Mouse (Mus musculus) myocyte (in vitro differentiated cells): Measurements from ENCODE around the gene Gm3404. TPM values are rescaled to one million over a fixed set of nuclear protein-coding genes. Genes with fewer than 3 reads are reported as not detected.
"Not testable (repeated sequence)": the region's sequence is repeated elsewhere in the genome, so short reads cannot be mapped to it uniquely, and the experiment has no call there.

Experiments used
- H3K27me3 ChIP-seq: one replicate; pipeline ENCODE4 v1.6.1; 2011; ENCODE audit not compliant: control insufficient read depth, insufficient read depth, insufficient read length
- H3K36me3 ChIP-seq: one replicate; pipeline ENCODE4 v1.6.1; 2011; ENCODE audit not compliant: control insufficient read depth, insufficient read depth
- H3K4me2 ChIP-seq: one replicate; pipeline ENCODE4 v1.6.1; 2011; ENCODE audit warnings: low read depth, control low read depth
- H3K4me3 ChIP-seq: one replicate; pipeline ENCODE4 v1.5.1; 2011; ENCODE audit warnings: mild to moderate bottlenecking, control low read depth, moderate library complexity
- H3K79me2 ChIP-seq: one replicate; pipeline ENCODE4 v1.6.1; 2011; ENCODE audit not compliant: control insufficient read depth, insufficient read depth
- H3ac ChIP-seq: one replicate; pipeline ENCODE4 v1.6.1; 2011; ENCODE audit not compliant: control insufficient read depth, insufficient read length
- CEBPB ChIP-seq: IDR thresholded peaks from 2 replicates; pipeline ENCODE4 v1.6.1; 2011; ENCODE audit warnings: mild to moderate bottlenecking, moderate library complexity; ENCODE audit not compliant: poor library complexity, insufficient read depth, severe bottlenecking
- E2F4 ChIP-seq: IDR thresholded peaks from one replicate; pipeline ENCODE4 v1.6.1; 2011; ENCODE audit warnings: mild to moderate bottlenecking, control low read depth, moderate library complexity; ENCODE audit not compliant: insufficient read depth
- MAX ChIP-seq: IDR thresholded peaks from one replicate; pipeline ENCODE4 v1.6.1; 2011; ENCODE audit warnings: low read depth, mild to moderate bottlenecking, control low read depth
- MYOD1 ChIP-seq, 3 experiments: IDR thresholded peaks; one replicate each; pipeline ENCODE4 v1.6.1; 2011; ENCODE audit warnings: control low read depth in 2 of 3, low read depth in 2 of 3, mild to moderate bottlenecking in 2 of 3, moderate library complexity in 1 of 3; ENCODE audit not compliant: insufficient read length in 2 of 3, control insufficient read depth in 1 of 3
- MYOG ChIP-seq, 3 experiments: IDR thresholded peaks; one replicate each; pipeline ENCODE4 v1.6.1; 2011; ENCODE audit warnings: control low read depth in 2 of 3, low read depth in 2 of 3, mild to moderate bottlenecking in 2 of 3; ENCODE audit not compliant: insufficient read length in 2 of 3, control insufficient read depth in 1 of 3, insufficient read depth in 1 of 3
- POLR2A ChIP-seq: IDR thresholded peaks from one replicate; pipeline ENCODE4 v1.6.1; 2011; ENCODE audit warnings: low read depth, mild to moderate bottlenecking, control low read depth, moderate library complexity; ENCODE audit not compliant: insufficient read length
- POLR2AphosphoS2 ChIP-seq: IDR thresholded peaks from one replicate; pipeline ENCODE4 v1.6.1; 2011; ENCODE audit warnings: low read depth, control low read depth; ENCODE audit not compliant: insufficient read length
- REST ChIP-seq: IDR thresholded peaks from one replicate; pipeline ENCODE4 v1.6.1; 2011; ENCODE audit warnings: mild to moderate bottlenecking, control low read depth, moderate library complexity; ENCODE audit not compliant: insufficient read depth, insufficient read length
- SRF ChIP-seq: IDR thresholded peaks from one replicate; pipeline ENCODE4 v1.6.1; 2011; ENCODE audit warnings: low read depth; ENCODE audit not compliant: control insufficient read depth, insufficient read length
- TCF12 ChIP-seq: IDR thresholded peaks from one replicate; pipeline ENCODE4 v1.6.1; 2011; ENCODE audit warnings: mild to moderate bottlenecking, control low read depth; ENCODE audit not compliant: poor library complexity, insufficient read depth, severe bottlenecking
- TCF3 ChIP-seq: IDR thresholded peaks from one replicate; pipeline ENCODE4 v1.6.1; 2011; ENCODE audit warnings: low read depth, control low read depth; ENCODE audit not compliant: insufficient read length
- USF1 ChIP-seq: IDR thresholded peaks from one replicate; pipeline ENCODE4 v1.6.1; 2011; ENCODE audit warnings: low read depth, mild to moderate bottlenecking, control low read depth, moderate library complexity
- polyA plus RNA-seq: library from polyadenylated mRNA; unstranded; fragments of >200 nt; fragmentation: generic; extraction: Trizol; gene quantifications from one replicate; pipeline ENCODE4 v1.2.1, GENCODE M21; 2012; ENCODE audit warnings: missing spikeins

Gene Gm3404
- polyA plus RNA-seq, 1 experiment, result not detected

GRCm38 (mm10) chr5:146567054-146567453, 41.5 kb downstream of the Gm3404 start:
- Histone ChIP-seq H3K36me3 (no peaks in the 10 kb centered on the region), H3K4me3 (no peak overlapping the region), H3K4me2 (no peak overlapping the region), H3K27me3 (no peaks in the 10 kb centered on the region), H3K79me2 (no peaks in the 10 kb centered on the region), H3ac (no peak overlapping the region)
- TF ChIP-seq REST, result no peak
- no peak for TF ChIP-seq MYOD1 (IDR thresholded peaks at IDR 0.05; ENCODE audit: control insufficient read depth in 1 of 3, insufficient read length in 2 of 3, low read depth in 2 of 3)

GRCm38 (mm10) chr5:146570179-146570578, 44.6 kb downstream of the Gm3404 start:
- H3ac ChIP-seq, H3K79me2 ChIP-seq, H3K4me2 ChIP-seq, H3K4me3 ChIP-seq, H3K27me3 ChIP-seq, H3K36me3 ChIP-seq: not testable (repeated sequence)

GRCm38 (mm10) chr5:146571830-146572734, 46.5 kb downstream of the Gm3404 start:
- H3K4me3 ChIP-seq, H3K79me2 ChIP-seq, H3K36me3 ChIP-seq, H3ac ChIP-seq, H3K27me3 ChIP-seq, H3K4me2 ChIP-seq: not testable (repeated sequence)

GRCm38 (mm10) chr5:146572735-146573042, 47.1 kb downstream of the Gm3404 start:
- not testable (repeated sequence) for H3K27me3 ChIP-seq, H3K36me3 ChIP-seq, H3K4me2 ChIP-seq, H3ac ChIP-seq, H3K79me2 ChIP-seq, H3K4me3 ChIP-seq

GRCm38 (mm10) chr5:146576668-146577067, 51.1 kb downstream of the Gm3404 start:
- no peak overlapping the region for H3K4me2 ChIP-seq
- H3K79me2 ChIP-seq, result no peaks in the 10 kb centered on the region
- H3ac ChIP-seq, result no peak overlapping the region
- no peaks in the 10 kb centered on the region for H3K27me3 ChIP-seq
- no peak overlapping the region for H3K4me3 ChIP-seq
- no peaks in the 10 kb centered on the region for H3K36me3 ChIP-seq
- TF ChIP-seq REST, result no peak
- no peak for TF ChIP-seq POLR2AphosphoS2
- TF ChIP-seq SRF, result no peak
- no peak for TF ChIP-seq E2F4
- TF ChIP-seq POLR2A, result no peak
- TF ChIP-seq TCF12, result no peak
- TF ChIP-seq TCF3, result no peak
- TF ChIP-seq MYOD1 (IDR thresholded peaks at IDR 0.05; ENCODE audit: control insufficient read depth in 1 of 3, insufficient read length in 2 of 3, low read depth in 2 of 3), result no peak
- TF ChIP-seq USF1, result no peak
- TF ChIP-seq MYOG (IDR thresholded peaks at IDR 0.05; ENCODE audit: control insufficient read depth in 1 of 3, insufficient read depth in 1 of 3, insufficient read length in 2 of 3, low read depth in 2 of 3), result no peak
- no peak for TF ChIP-seq CEBPB
- TF ChIP-seq MAX, result no peak

Other genes with a start within 250 kb of the Gm3404 start
- not detected for gene Wasf3, start 140.8 kb upstream of the Gm3404 start, polyA plus RNA-seq
- not detected for gene Gm6408, start 43.8 kb upstream of the Gm3404 start, polyA plus RNA-seq
- not detected for gene Gm6370, start 34.4 kb upstream of the Gm3404 start, polyA plus RNA-seq
- gene 4930449I24Rik, start 23.4 kb upstream of the Gm3404 start, polyA plus RNA-seq, result not detected
- not detected for gene Gm3402, start 11.7 kb upstream of the Gm3404 start, polyA plus RNA-seq
- not detected for gene Gm3409, start 11.8 kb downstream of the Gm3404 start, polyA plus RNA-seq
- not detected for gene Gm3415, start 30.3 kb downstream of the Gm3404 start, polyA plus RNA-seq
- not detected for gene Gpr12, start 59.4 kb downstream of the Gm3404 start, polyA plus RNA-seq